Mouse (Mus musculus) kidney, adult 9 months (tissue): Measurements from ENCODE around the gene Foxb1.

Experiments used
- DNase-seq: peaks from one replicate; pipeline ENCODE4 v3.0.0; 2022

Foxb1 gene

DNA sequence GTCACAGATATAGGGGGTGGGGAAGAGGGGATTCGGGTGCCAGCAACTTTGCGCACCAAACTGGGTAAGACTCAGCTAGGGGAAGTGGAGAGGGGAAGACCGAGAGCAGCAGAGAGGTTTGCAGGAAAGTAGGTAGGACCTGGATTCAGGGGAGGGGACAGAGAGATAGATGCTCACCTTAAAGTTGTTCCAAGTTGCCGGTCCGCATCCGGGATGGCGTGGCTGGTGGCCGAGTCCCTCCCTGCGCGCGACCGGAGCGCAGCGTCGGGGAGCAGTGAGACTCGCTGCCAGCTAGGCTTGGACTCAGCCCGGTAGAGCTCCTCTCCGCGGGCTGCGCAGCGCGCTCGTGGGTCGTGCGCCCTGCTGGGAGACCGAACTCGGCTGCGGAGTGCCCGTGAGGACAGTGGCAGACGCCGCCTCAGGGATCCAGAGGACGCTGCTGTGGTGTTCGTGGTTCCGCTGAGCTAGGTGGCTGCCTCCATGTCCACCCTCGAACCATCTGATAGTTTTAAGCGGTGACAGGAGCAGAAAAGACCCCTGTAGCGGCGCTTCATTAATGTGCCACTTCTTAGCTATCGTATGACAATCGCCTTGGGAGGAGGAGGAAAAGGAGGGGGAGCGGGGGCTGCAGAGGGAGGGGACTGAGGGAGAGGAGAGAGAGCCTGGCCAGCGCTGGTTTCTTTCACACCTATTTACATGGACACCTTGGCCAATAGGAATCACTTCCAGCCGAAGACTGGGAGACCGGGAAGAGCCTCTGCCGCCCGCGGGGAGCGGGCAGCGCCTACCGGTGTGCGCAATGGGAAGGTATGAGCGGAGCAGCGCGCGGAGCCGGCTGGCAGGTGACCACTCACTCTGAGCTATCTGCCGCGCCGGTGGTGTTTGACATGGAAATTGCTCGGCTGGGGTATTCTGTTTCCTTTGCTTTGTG lies at the start of gene Foxb1:
Gene Foxb1 (minus strand): TSS at position 570 of the 931 bp plus-strand sequence.
- DNase-seq, result no peak

DNA sequence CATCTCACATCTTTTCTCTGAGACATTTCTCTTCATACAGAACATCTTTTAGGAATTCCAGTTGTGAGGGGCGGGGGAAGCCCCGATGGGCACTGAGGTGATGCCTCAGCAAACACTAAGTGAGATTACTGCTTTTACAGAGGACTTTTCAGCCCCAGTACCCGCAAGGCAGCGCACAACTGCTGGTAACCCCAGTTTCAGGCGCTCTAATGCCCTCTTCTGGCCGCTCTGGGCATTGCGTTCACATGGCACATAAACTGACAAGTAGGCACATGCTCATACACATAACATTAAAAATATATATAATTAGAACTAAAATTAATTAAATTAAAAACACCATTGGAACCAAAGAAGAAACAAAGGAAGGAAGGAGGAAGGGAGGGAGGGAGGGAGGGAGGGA lies 29.8 kb upstream of the Foxb1 start:
- DNase-seq, result no peak

DNA sequence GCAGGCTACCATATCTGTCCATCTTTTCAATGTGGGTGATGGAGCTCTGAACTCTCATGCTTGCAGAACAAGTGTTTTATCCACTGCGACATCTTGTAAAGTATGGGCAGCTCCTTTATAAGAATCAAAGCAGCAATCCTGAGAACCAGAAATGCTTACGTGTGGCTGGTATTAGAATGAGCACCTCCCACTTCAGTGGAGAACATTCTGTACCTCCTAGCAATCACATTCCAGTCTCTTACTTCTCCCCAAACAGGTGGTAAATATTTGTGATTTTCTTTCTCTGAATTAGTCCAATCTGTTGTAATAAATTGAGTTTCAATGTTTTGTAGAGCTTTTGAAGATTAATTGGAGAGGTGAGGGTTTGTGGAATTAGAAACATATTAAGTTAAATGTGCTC lies 19.3 kb upstream of the Foxb1 start:
- DNase-seq, result no peak

- no peak for DNase-seq
Measured at GRCm38 (mm10) chr9:69769949-69770585, 9.3 kb upstream of the Foxb1 start.

DNA sequence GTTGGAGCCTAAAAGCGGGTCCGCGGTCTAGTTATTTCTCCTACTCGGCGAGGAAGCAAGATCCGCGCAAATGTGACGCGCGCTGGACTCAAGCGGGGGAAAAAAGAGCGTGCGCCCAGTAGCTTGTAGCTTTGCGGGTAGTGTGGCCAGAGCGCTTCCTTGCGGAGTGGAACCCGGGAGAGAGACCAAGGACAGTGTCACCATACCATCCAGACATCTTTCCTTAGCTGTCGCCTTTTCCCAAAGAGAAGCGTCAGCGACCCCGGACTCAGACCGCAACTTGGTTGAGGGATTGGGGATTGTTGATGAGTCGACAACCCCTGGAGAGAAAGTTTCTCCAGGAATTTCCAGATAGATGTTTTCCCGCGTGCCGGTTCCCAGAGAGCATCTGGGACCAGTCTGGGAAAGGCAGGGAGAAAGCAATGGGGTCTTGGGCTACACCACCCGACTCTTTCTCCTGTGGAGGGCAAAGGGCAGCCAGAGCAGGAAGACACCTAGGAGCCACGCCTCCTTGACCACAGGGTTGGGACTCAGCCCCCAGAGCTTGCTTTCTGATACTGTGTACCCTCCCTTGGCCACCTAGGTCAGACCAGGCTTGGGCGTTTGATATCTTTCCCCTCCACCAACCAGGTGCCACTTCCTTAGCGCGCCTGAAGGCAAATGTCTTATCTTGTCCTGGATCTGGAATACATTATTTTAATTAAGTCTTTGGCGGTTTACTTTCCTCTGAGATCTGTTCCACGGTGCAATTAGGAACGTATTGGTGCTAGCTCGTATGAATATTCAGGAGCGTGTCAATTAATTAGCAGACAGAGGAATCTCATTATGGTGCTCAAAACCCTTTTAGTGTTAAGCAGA lies 8.6 kb upstream of the Foxb1 start:
- DNase-seq, result no peak

DNA sequence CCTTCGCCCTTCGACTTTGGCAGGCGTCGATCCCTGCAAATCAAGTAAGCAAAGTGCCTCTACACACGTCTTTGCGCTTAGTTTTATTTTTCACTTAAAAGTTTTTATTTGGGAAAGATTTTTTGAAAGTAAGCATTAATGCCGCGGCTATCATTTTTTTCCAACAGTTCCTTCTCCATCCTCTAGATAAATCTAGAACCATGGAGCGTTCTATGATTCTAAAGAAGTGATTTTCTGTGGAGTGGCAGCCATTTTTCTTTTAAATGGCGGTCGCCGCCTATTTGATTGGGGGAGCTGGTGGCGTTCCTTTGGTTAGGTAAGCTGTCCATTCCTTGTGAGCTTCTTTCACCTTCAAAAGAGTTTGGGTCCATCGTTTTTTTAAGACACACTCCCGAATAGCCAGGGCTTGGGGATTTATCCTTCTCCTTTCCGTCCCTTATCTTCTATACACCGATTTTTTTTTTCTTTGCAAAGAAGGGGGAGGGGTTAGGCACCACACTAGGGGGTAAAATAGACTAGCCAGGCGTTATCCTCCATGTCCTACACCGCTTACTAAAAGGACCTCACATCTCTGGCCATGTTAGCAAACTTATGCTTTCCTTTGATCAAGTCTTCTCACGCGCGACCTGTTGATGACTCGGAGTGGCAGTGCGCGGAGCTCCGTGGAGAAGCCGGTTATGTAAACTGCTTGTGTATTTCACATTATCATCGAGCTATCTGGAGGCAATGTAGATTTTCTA lies 7.6 kb upstream of the Foxb1 start:
- DNase-seq, result no peak

DNA sequence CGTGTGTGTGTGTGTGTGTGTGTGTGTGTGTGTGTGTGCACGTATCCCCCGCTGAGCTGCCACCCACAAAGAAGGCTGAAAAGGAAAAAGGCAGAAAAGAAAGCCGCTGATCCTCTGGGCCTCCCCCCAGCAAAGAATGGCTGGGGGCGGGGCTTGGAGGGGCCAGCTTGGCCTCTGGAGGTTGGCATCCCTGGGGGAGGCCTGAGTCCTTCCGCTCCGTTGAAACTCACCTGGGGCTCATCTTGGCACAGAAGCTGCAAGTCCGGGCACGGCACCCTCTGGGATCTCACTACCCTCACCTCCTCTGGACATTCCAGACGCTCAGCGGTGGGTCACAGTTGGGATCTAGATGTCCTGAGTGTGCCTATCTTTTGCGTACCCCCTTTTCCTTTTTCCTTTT lies 6.7 kb upstream of the Foxb1 start:
- DNase-seq, result no peak

DNA sequence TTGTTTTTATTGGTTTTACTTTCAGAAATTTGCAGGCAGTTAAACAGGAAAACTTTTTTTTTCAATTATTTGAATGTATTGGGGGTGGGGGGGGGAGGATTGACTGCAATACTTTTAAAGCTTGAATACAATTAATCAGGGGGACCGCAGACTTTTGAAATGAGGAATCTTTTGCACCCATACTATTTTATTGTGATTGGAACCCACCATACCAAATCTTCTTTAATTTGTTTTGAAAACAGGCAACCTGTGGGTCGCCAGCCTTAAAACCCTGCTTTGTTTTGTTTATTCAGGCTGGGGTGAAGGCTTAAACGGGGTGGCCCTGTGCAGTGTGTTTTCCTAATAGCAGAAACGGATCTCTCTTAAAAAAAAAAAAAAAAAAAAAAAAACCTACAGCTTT lies 6.2 kb upstream of the Foxb1 start:
- DNase-seq, result no peak

GRCm38 (mm10) chr9:69766301-69766700 lies 5.6 kb upstream of the Foxb1 start:
- DNase-seq, result no peak

DNA sequence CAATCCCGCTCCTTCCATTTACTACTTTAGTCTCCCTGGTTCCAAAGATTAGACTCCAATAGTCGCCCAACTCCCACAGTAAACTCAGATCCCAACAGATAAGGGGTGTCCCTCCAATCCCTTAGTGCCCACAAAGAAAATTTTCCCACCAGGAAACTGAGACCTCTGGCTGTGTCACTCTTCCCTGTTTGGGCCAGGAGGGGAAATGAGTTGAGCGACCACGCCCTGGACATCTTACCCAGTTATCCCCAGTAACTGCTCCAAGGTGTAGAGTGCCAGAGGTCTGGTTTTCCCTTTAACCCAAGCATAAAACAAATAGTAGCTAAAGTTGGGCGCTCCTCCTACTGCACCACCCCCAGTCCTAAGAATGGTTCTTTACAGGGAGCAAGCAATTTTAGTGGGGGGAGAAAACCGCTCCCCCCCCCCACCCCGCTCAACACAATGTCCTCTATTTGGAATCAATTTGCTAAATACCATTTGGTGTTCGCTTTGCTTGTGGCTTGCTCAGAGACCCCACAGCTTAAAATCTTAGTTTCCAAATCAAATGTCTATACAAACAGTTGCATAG lies 4.8 kb upstream of the Foxb1 start:
- no peak for DNase-seq

GRCm38 (mm10) chr9:69764586-69765482 lies 4.1 kb upstream of the Foxb1 start:
- no peak for DNase-seq

- DNase-seq, result no peak
Measured at GRCm38 (mm10) chr9:69763681-69764585, 3.2 kb upstream of the Foxb1 start.

DNA sequence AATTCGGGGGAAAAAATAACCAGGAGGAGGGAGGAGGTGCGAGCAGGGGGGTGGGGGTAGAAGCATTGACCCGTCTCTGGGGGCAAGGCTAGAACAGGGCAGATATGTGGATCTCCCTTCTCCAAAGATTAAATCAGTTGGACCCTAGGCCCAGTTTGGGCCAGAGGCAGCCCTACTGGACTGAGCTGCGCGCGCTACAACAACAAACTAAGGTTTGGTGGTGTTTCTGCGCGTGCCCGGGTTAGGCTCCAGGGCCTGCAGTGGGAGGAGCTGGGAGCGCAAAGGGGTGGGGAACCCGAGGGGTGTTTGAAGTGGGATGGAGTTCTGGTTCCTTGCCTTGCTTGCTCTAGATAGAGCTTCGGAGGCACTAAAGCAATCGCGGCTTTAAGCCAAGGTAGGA lies 2.0 kb upstream of the Foxb1 start:
- DNase-seq, result no peak

DNA sequence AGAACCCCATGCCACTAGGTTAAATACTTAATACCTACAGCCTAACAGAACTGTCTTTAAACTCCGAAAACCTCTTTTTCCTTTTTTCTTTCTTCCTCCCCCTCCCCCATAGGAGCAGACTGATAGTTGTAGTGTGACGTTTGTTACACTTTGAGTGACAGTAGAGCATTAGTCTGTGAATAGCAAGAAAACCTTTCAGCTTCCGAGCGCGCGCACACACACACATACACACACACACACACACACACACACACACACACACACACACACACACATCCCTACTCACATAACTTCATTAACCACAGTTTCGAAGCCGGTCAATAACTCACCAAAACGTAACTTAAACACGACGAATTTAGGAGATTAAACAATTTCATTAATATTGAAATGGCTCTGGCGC lies 1.5 kb upstream of the Foxb1 start:
- DNase-seq, result no peak

DNA sequence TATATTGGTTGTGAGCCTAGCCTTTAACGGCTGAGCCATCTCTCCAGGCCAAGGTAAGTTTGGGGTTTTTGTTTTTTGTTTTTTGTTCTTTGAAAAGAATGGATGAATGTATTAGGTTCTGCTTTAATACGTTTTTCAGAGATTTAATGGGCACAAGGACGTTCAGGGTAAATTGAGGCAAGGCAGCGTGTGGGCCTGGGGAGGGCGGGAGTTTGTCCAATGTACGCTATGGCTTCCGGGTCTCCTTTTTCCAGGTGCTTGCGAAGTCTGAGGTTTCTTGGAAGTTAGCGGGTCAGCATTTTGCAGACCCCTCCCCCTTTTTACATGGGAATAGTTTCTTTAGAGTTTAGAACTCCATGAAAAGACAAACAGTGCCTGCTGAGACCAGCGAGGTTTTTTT lies 829 bp upstream of the Foxb1 start:
- no peak for DNase-seq

DNA sequence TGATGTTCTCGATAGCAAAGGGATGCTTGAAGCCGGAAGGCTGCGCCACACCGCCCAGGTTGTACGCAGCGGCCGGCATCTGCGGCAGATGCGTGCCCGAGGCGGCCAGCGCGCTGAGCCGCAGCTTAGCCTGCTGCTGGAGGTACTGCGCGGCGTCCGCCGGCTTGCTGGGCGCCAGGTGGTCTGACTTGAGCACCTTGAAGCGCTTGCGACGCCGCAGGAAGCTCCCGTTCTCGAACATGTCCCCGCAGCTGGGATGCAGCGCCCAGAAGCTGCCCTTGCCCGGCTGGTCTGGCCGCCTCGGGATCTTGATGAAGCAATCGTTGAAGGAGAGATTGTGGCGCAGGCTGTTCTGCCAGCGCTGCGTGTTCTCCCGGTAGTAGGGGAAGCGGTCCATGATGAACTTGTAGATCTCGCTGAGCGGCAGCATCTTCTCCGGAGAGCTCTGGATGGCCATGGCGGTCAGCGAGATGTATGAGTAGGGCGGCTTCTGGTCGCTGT lies 969 bp downstream of the Foxb1 start:
- no peak for DNase-seq

GRCm38 (mm10) chr9:69758946-69759615 lies 1.7 kb downstream of the Foxb1 start:
- DNase-seq, result no peak

- no peak for DNase-seq
Measured at GRCm38 (mm10) chr9:69758506-69758905, 2.2 kb downstream of the Foxb1 start.

GRCm38 (mm10) chr9:69757254-69757653 lies 3.5 kb downstream of the Foxb1 start:
- no peak for DNase-seq
